Mouse (Mus musculus): ENCODE measurements around the gene Gucy2e. TPM values are rescaled to one million over a fixed set of nuclear protein-coding genes. Genes with fewer than 3 reads are reported as not detected.
A peak's percentile ranks its signal among the peaks of the same experiment; 100 is the strongest.

The Gucy2e gene
- total and polyA plus RNA-seq, 3 experiments, result 0.06 to 1.8 (median 1.6) TPM

- Histone ChIP-seq H3K79me2 (replicated peaks; ENCODE audit: control insufficient read depth, insufficient read depth, low read length) (no peaks in the 10 kb centered on the region), H3K9ac (ENCODE audit: low read depth, low read length) (no peak overlapping the region), H3K4me1 (ENCODE audit: control insufficient read depth, insufficient read depth, low read length) (no peaks in the 10 kb centered on the region), H3K27ac (no peak overlapping the region; the same call in 1 of the 2 replicates), H3K36me3 (ENCODE audit: control insufficient read depth, insufficient read depth, low read length) (no peaks in the 10 kb centered on the region), H3K4me3 (no peak overlapping the region), H3K27me3 (ENCODE audit: control insufficient read depth, insufficient read depth, low read length) (no peaks in the 10 kb centered on the region)
- peak; percentile 26 to 54 for DNase-seq
- WGBS, result 68% methylated on average over 4 of the region's 4 CpGs
- intact Hi-C loops (cut with DNase I), result no loop called here
- TF ChIP-seq POLR2A (IDR thresholded peaks at IDR 0.05; ENCODE audit: insufficient read depth, low read depth, low read length) (no peak), CTCF (IDR thresholded peaks at IDR 0.05) (no peak), EP300 (IDR thresholded peaks at IDR 0.05; ENCODE audit: insufficient read depth, low read depth, low read length) (no peak)
These were observed 13.7 kb downstream of the Gucy2e start for GRCm38 (mm10) chr11:69223101-69223500.

GRCm38 (mm10) chr11:69221070-69221469 is 15.8 kb downstream of the Gucy2e start:
- Histone ChIP-seq H3K4me1 (ENCODE audit: control insufficient read depth, insufficient read depth, low read length) (no peaks in the 10 kb centered on the region), H3K79me2 (replicated peaks; ENCODE audit: control insufficient read depth, insufficient read depth, low read length) (no peaks in the 10 kb centered on the region), H3K27me3 (ENCODE audit: control insufficient read depth, insufficient read depth, low read length) (no peaks in the 10 kb centered on the region), H3K36me3 (ENCODE audit: control insufficient read depth, insufficient read depth, low read length) (no peaks in the 10 kb centered on the region), H3K4me3 (no peak overlapping the region), H3K27ac (no peak overlapping the region; the same call in 1 of the 2 replicates), H3K9ac (ENCODE audit: low read depth, low read length) (no peak overlapping the region)
- DNase-seq, result peak; percentile 28 to 54
- TF ChIP-seq CTCF (IDR thresholded peaks at IDR 0.05), result no peak
- TF ChIP-seq EP300 (IDR thresholded peaks at IDR 0.05; ENCODE audit: insufficient read depth, low read depth, low read length), result 0 out of 2 replicates have a peak, but pooled peaks have one; percentile 48
- WGBS, result 60% methylated on average over 4 of the region's 4 CpGs
- intact Hi-C loops (cut with DNase I), result no loop called here

GRCm38 (mm10) chr11:69218661-69219060 is 18.2 kb downstream of the Gucy2e start:
- Histone ChIP-seq H3K27ac (no peak overlapping the region), H3K36me3 (ENCODE audit: control insufficient read depth, insufficient read depth, low read length) (no peaks in the 10 kb centered on the region), H3K27me3 (ENCODE audit: control insufficient read depth, insufficient read depth, low read length) (no peaks in the 10 kb centered on the region), H3K9ac (ENCODE audit: low read depth, low read length) (no peak overlapping the region), H3K79me2 (replicated peaks; ENCODE audit: control insufficient read depth, insufficient read depth, low read length) (no peaks in the 10 kb centered on the region), H3K4me1 (ENCODE audit: control insufficient read depth, insufficient read depth, low read length) (no peaks in the 10 kb centered on the region), H3K4me3 (no peak overlapping the region)
- 73% methylated on average over 2 of the region's 2 CpGs for WGBS
- DNase-seq, result no peak
- intact Hi-C loops (cut with DNase I), result no loop called here
- TF ChIP-seq CTCF (IDR thresholded peaks at IDR 0.05) (no peak), POLR2A (IDR thresholded peaks at IDR 0.05; ENCODE audit: insufficient read depth, low read depth, low read length) (no peak), EP300 (IDR thresholded peaks at IDR 0.05; ENCODE audit: insufficient read depth, low read depth, low read length) (no peak)

GRCm38 (mm10) chr11:69217411-69217810 is 19.4 kb downstream of the Gucy2e start:
- Histone ChIP-seq H3K4me1 (ENCODE audit: control insufficient read depth, insufficient read depth, low read length) (no peaks in the 10 kb centered on the region), H3K27ac (no peak overlapping the region), H3K27me3 (ENCODE audit: control insufficient read depth, insufficient read depth, low read length) (no peaks in the 10 kb centered on the region), H3K36me3 (ENCODE audit: control insufficient read depth, insufficient read depth, low read length) (no peaks in the 10 kb centered on the region), H3K4me3 (no peak overlapping the region), H3K79me2 (replicated peaks; ENCODE audit: control insufficient read depth, insufficient read depth, low read length) (no peaks in the 10 kb centered on the region), H3K9ac (ENCODE audit: low read depth, low read length) (no peak overlapping the region)
- TF ChIP-seq CTCF (IDR thresholded peaks at IDR 0.05) (no peak), EP300 (IDR thresholded peaks at IDR 0.05; ENCODE audit: insufficient read depth, low read depth, low read length) (no peak), POLR2A (IDR thresholded peaks at IDR 0.05; ENCODE audit: insufficient read depth, low read depth, low read length) (no peak)
- 86% methylated on average over 5 of the region's 5 CpGs for WGBS
- no peak for DNase-seq
- intact Hi-C loops (cut with DNase I), result no loop called here

- no peak overlapping the region for H3K4me3 ChIP-seq
- intact Hi-C loops (cut with DNase I), result no loop called here
- no peaks in the 10 kb centered on the region for H3K36me3 ChIP-seq (ENCODE audit: control insufficient read depth, insufficient read depth, low read length)
- WGBS, result 30% methylated on average over 2 of the region's 2 CpGs
- H3K9ac ChIP-seq (ENCODE audit: low read depth, low read length), result no peak overlapping the region
- no peaks in the 10 kb centered on the region for H3K79me2 ChIP-seq (replicated peaks; ENCODE audit: control insufficient read depth, insufficient read depth, low read length)
- H3K4me1 ChIP-seq (ENCODE audit: control insufficient read depth, insufficient read depth, low read length), result no peaks in the 10 kb centered on the region
- TF ChIP-seq CTCF (IDR thresholded peaks at IDR 0.05), result no peak
- TF ChIP-seq EP300 (IDR thresholded peaks at IDR 0.05; ENCODE audit: insufficient read depth, low read depth, low read length), result no peak
- TF ChIP-seq POLR2A (IDR thresholded peaks at IDR 0.05; ENCODE audit: insufficient read depth, low read depth, low read length), result no peak
- DNase-seq, result no peak
- H3K27me3 ChIP-seq (ENCODE audit: control insufficient read depth, insufficient read depth, low read length), result no peaks in the 10 kb centered on the region
- H3K27ac ChIP-seq, result no peak overlapping the region
These were observed 25.4 kb downstream of the Gucy2e start for GRCm38 (mm10) chr11:69211431-69211830.

- Histone ChIP-seq H3K79me2 (replicated peaks; ENCODE audit: control insufficient read depth, insufficient read depth, low read length) (no peaks in the 10 kb centered on the region), H3K9ac (ENCODE audit: low read depth, low read length) (no peak overlapping the region), H3K36me3 (ENCODE audit: control insufficient read depth, insufficient read depth, low read length) (no peaks in the 10 kb centered on the region), H3K27me3 (ENCODE audit: control insufficient read depth, insufficient read depth, low read length) (no peaks in the 10 kb centered on the region; the same call in 1 of the 2 replicates), H3K4me3 (no peak overlapping the region), H3K4me1 (ENCODE audit: control insufficient read depth, insufficient read depth, low read length) (no peaks in the 10 kb centered on the region), H3K27ac (no peak overlapping the region)
- intact Hi-C loops (cut with DNase I), result no loop called here
- DNase-seq, result no peak
- no peak for TF ChIP-seq POLR2A (IDR thresholded peaks at IDR 0.05; ENCODE audit: insufficient read depth, low read depth, low read length)
- TF ChIP-seq CTCF (IDR thresholded peaks at IDR 0.05), result no peak
- no peak for TF ChIP-seq EP300 (IDR thresholded peaks at IDR 0.05; ENCODE audit: insufficient read depth, low read depth, low read length)
- WGBS, result 65% methylated on average over 13 of the region's 13 CpGs
These were observed 34.2 kb downstream of the Gucy2e start for GRCm38 (mm10) chr11:69202469-69203230.
